Mouse (Mus musculus) liver, adult (tissue): ENCODE measurements at regions not wholly inside any gene's neighbourhood (a gene's known extent, or its start where the extent isn't known, plus 50 kb on each side); places are given as distances from the start of the nearest gene placed in this dataset.

Source experiments
- GATA4 ChIP-seq: IDR thresholded peaks from 2 replicates; pipeline ENCODE4 v1.6.1; 2014; ENCODE audit warnings: mild to moderate bottlenecking, low read length; ENCODE audit not compliant: insufficient replicate concordance

DNA sequence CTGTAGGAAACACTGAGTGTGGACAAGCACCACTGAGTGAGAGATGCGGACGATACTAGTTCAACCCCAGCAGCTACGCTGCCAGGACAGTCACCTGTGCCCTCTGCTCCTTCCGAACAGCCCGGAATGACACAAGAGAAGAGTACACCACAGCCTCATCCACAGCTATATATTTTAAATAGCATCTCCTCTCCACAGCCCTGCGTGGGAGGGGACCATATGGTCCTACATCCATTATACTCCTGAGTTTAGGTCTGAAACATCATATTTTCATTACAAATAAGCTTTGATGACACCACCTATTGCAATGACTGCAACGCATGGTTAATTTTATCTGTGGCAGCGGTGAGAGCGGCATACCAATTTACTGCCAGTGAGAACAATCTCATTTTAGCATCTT is 215.6 kb upstream of the Ppargc1a start:
- TF ChIP-seq GATA4: no peak

DNA sequence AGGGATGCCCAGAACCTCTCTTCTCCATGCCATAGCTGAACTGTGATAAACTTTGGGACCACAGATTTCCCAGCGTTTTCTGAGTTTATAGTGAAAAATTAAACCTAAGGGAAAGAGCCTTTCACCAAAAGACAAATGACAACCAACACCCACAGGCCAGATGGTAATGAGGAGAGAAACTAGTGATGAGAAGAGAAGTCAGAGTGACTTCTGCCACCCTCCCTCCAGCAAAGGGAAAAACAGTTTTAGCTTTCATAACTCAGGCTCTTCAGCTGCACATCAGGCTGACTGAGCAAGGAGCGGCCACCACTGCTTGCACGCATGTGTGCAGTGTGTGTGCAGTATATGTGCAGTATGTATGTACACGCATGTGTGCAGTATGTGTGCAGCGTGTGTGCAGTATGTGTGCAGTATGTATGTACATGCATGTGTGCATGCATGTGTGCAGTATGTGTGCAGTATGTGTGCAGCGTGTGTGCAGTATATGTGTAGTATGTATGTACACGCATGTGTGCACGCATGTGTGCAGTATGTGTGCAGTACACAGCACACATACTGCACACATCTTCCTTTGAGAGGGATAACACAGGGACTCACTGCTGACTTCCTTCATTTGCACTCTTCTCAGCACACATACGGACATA is 208.1 kb upstream of the Ppargc1a start:
- no peak for TF ChIP-seq GATA4

DNA sequence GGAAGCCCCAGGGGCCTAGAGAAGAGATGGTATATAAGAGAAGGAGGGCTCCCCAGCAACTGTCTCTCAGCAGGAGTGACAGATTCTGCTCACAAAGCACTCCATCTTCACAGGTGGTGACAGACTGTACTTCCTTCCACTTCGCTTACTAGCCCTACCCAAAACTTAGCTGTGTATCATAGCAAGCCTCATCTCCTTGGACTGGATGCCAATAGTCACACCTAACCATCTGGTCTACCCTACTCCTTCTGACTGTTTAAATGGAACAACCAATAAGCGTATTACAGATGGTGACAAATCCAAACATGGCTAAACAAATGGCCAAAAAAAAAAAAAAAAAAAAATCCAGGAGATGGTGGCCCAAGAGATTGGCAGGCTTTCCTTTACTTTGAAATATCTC is 204.1 kb upstream of the Ppargc1a start:
- no peak for TF ChIP-seq GATA4

DNA sequence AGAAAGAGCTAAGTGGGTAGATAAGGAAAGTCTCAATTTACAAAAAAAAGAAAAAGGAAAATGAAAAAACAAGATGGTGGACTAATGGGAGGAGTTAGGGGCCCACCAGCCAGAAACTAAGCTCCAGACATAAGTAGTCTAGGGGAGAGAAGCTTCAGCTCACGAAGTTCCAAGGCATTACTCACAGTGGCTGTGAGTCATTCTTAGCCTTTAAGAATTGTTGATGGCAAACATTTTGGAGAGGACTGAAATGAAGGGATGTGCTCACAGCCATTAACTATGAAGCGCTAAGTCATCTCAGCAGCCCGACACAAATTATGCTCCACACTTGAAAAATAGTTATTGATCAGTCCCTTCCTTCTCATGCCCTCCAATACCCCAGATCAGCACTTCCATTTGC is 198.6 kb upstream of the Ppargc1a start:
- TF ChIP-seq GATA4: no peak

DNA sequence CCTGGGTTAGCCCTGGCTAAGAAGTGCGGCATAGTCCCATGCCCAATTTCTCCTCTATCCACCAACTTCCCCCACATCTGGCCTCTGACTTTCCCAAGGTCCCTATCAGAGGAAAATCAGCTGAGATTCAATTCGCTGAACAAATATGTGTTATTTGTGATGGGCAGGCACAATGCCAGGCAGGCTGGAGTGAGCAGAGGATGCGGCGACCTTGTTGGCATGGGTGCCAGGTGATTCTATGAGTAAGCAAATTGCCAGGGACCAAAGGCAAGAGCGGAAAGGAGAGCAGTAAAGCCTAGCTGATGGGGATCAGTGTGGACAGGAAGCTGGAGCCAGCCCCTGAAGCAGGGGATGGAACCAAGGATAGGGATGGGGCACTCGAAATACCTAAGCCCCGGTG is 196.9 kb upstream of the Ppargc1a start:
- TF ChIP-seq GATA4: no peak

DNA sequence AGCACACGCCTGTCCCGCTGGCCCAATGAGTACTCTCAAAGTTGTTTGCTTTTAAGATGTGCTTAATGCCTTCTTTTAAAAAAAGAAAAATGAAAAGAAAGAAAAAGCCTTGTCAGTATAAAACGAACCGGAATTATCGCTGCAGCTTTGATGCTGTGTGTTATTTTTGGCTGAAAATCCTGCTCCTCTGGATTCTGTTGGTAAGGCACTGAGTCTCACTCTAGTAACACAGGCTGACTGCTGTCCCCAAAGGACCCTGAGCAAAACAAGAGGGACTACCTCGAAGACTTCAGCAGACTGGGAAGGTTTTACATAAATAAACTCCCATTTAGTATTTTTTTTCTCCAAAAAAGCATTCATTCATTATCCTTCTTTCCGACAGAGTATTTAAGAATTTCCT is 196.1 kb upstream of the Ppargc1a start:
- no peak for TF ChIP-seq GATA4

DNA sequence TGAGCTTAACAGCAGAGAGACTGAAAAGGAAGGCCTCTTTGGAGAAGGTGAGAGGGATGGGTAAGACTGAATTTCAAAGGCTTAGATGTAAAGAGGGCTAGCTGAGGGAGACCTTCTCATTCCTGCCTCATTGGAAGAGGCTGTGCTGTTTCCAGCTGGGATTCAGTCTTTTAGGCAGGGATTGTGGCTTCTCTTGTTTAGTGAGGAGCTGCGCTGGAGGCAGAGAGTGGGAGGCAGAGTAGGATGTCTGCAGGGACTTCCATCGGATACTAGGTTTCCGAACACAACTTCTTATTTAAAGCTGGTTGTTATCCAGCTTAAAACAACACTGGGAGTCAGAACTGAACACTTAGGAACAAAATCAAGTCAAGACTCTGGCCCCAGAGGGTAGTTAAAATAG is 194.8 kb upstream of the Ppargc1a start:
- no peak for TF ChIP-seq GATA4

DNA sequence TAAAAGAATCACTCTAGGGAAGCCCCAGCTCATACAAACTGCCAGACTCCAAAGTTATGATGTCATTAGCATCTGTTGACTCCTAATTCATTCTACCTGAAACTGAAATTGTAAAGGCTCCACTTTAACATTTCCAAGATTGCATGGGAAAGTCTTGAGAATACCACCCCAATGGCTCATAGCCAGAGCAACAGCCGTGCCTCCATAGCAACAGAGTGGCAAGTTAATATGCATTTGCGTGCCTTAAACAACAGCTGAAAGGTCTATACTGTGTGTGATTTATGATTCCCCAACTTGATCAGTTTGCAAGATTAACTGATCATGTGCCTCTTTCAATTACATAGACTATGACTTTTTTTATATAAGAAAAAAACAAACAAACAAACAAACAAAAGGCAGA is 190.8 kb upstream of the Ppargc1a start:
- TF ChIP-seq GATA4: no peak

DNA sequence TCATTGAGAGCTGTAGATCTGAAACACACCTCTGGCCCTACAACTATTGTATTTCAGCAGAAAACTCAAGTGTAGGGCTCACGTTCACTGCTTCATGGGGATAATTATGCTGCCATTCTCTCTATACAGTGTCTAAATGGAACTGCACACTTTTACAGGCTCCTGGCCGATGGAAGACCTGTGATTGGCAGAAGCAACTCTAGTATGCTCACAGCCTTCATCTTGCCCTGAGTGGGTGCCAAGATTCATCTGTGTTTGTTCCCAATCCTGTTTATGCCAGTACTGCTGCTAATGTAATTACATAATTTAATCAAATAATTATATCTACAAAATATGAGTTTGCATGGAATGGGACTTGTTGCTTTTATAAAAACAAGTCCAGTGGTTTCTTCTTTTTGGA is 190.3 kb upstream of the Ppargc1a start:
- no peak for TF ChIP-seq GATA4

DNA sequence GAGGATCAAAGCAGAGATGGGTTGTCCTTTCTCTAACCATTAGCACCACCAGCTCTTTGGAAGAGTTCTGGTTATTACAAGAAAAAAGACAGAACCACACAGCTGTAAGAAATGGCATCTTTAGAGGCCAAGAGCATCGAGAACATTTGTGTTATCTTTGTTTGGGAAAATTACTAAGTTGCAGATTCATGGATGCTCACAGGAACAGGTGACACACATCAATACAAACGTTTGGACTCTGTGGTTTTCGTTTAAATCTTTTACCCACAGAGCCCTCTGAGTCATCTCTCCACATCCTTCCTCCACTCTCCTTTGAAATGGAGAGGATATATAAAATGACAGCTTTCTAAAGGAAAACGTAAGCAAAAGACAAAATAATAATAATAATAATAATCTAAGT is 184.5 kb upstream of the Ppargc1a start:
- no peak for TF ChIP-seq GATA4

DNA sequence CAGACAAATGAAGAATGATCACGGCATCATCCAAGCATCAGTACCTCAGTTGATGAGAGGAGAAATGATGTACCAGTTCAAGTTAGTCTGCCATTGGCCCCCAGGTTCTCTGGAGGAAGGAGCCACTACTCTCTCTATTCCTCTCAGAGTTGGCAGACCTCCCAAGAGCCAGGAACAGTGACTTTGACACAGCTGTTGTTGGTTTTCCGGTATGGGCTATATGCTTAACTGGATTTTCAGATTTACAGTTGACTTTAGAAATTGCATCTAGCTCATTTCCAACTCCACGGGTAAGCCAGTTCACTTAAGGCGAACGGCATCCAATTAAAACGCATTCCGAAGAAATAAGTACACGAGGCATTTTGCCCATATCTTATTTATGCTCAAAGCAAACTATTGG is 182.9 kb upstream of the Ppargc1a start:
- no peak for TF ChIP-seq GATA4

DNA sequence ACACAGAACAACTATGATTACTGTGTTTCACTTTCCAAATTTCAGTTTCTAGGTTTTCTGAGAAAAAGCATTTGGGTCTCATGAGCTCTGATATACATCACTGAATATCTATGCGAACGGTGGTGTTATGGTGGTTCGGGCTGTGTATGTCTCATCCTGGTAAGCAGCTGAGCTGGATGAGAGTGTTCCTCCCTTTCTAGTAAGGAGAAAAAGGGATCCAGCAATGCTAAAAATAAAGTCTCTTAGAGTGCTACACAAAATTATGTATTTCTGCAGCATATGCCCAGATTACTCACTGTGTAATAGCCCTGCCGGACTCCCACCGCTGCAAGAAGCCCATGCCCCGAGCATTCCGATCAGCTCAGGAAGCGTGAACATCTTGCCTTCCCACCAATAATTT is 173.4 kb upstream of the Ppargc1a start:
- no peak for TF ChIP-seq GATA4

DNA sequence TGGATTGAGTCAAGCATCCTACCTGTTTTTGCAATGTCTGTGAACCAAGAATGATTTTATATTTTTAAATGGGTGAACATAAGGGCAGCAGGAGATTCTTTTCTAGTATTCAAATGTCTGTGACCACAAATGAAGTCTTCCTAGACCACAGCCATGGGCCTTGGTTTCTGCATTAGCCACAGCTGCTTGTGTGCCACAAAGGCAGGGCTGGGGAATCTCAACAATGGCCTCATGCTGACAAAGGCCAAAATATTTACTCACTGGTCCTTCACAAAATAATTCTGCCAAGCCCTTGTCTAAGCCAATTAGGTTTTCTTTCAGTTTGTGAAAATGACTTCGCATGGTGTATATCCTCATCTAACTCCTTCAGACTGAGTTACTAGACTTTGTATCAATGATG is 162.7 kb upstream of the Ppargc1a start:
- TF ChIP-seq GATA4: no peak

DNA sequence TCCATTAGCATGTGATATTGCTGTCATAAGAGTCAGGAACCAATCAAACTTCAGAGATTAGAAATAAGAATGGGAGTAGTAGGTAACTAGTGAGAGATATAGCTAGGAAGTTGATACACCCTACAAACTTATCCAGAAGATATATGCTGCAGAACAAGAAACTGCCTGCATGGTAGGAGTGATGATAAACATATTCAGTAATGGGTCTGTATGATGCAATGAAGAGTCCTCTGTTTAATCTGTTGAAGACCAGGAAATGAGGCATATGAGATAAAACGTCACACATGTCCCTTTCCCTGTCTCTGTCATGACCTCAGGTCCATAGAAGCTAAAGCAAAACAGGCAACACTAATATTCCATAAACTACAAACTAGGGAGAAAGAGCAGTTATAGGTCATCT is 162.2 kb upstream of the Ppargc1a start:
- no peak for TF ChIP-seq GATA4

DNA sequence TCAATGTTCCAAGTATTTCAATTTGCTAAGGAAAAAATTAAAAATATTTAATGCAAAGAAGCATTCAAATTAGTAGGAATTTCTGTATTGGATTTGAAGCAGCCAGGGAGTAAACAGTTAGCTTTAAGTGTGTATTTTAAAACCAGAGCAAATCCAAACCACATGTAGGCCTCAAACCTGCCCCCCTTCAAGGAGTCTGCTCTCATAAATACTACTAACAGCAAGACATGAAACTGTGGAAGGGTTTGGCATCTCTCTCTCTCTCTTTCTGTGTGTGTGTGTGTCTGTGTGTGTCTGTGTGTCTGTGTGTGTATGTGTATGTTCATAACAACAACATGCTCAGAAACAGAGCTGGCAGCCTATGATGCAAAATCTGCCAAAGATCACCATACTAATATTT is 159.2 kb upstream of the Ppargc1a start:
- TF ChIP-seq GATA4: no peak

DNA sequence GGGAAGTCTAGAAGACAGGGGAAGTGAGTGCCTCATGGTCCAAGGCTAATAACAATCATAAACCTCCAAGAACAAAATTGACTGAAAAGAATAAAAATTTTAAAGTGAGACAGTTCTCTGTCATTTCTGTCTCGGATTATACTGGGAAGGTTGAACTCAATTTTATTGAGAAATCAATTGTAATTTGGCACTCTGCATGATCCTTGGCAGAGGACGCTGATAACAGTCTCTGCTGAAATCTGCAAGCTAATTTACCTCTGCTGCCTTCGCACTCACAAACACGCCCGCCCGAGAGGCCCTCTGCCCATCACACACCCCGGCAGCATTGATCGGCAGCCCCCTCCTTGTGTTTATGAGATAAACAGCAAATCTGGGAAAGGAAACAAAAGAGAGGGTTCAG is 151.4 kb upstream of the Ppargc1a start:
- peak; percentile 33; the same call in 1 of the 2 replicates for TF ChIP-seq GATA4

DNA sequence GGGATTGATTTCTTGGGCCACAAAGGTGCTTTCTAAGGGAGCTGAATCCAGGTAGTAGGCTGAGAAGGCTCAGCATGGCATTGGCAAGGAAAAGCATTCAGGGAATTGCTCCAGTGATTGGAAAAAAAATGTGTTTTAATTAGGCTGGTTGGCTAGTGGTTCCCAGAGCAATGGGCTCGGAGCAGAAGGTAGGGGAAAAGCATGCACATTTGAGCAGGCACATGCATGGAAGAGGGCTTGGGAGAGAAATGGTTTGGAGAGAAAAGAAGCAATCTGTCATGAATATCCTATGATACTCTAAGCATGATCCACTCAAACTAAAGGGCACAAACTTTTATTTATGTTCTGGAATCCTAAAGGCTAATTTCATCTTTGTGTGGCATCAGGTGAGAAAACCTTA is 150.9 kb upstream of the Ppargc1a start:
- TF ChIP-seq GATA4: no peak

DNA sequence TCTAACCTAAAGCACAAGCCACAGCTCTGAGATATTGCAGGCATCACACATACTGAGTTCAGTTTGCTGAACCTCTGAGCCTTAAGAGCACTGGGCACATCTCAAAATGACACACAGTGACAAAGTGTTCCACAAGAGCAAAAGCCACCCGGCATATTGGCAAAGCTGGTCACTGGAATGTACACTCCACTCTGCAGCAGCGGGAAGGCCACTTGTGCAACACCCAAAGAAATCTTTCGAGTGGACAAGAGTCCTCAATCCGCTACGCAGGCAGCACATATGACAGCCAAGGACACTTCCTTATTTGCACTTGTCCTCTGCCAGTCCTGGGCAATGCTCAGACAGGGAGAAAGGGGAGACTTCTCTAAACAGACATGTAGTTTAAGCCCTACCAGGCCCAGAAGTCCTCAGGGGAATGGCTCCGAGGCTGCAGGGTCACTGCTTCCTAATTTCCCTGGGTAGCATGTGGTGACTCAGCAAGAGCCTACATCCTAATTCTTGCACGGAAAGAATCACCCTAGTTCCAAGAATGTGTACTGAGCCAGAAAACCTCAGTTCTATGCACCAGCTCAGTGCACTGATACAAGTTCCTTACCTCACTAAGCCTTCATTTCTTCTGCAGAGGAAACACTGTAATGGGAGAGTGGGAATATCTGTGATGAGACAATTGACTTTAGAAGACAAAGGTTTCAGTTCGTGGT is 144.5 kb upstream of the Ppargc1a start:
- no peak for TF ChIP-seq GATA4

DNA sequence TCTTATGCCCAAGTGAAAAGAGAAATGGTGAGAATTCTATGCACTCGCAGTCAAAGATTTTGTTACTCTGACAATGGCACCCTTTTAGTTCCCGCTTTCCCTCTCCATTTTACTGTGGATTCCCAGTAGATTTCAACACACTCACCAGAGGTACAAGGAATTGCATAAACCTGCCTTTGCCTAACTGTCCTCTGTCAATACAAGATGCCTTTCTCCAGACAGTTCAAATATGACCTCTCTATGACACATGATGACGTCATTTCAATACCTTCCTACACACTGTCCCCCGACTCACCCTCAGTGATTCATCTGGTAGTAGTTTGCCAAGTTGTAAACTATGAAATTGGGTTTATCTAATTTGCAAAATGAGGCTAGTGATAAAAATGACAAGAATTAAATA is 143.1 kb upstream of the Ppargc1a start:
- no peak for TF ChIP-seq GATA4
